Comparison of ENCODE assay signal across 14 mouse cellular contexts in genomic region chr3:37379201-37379600, GRCm38 (mm10). TPM values are rescaled to one million over a fixed set of nuclear protein-coding genes. Genes with fewer than 3 reads are reported as not detected.
DNase-seq lines count a peak whose midpoint lies in the region; ATAC-seq and TF ChIP-seq lines count a peak whose summit lies in the region.
"Had no signal": no experiment of that assay in that cellular context is flagged by ENCODE, and none has a peak within 500 bp of the region (broad histone marks: within the 10 kb centered on the region; RNA-seq: fewer than 3 reads in every experiment).

No protein-coding gene starts in this region.

- no peak for ATAC-seq in CD4-positive, CD25-positive, alpha-beta regulatory T cell, adult 4 months
- no peak for ATAC-seq in kidney, postnatal 0 days (replicated peaks; ENCODE audit: low FRiP score, low read depth)
- ATAC-seq in megakaryocyte, adult 5-6 weeks (ENCODE audit: poor library complexity, severe bottlenecking): no peak

- 0 out of 2 replicates have a peak, but pooled peaks cover 3% of the 10 kb centered on the region for H3K4me1 ChIP-seq in kidney, postnatal 0 days (replicated peaks; ENCODE audit: insufficient read depth, low read length)
- H3K4me1 ChIP-seq: neural tube, embryonic 15.5 days had no signal

- H3K9ac ChIP-seq in kidney, postnatal 0 days (ENCODE audit: low read depth, low read length): no peak overlapping the region
- H3K9ac ChIP-seq: neural tube, embryonic 15.5 days; stomach, embryonic 15.5 days had no signal

- no peak overlapping the region for H3K4me3 ChIP-seq in kidney, postnatal 0 days (replicated peaks; ENCODE audit: low read depth, low read length)
- H3K4me3 ChIP-seq: neural tube, embryonic 15.5 days; stomach, embryonic 15.5 days had no signal

- H3K9me3 ChIP-seq in kidney, postnatal 0 days (replicated peaks; ENCODE audit: low read length): no peaks in the 10 kb centered on the region
- H3K9me3 ChIP-seq: neural tube, embryonic 15.5 days; stomach, embryonic 15.5 days had no signal

- peak; percentile 19; the same call in 1 of the 2 replicates for TF ChIP-seq CTCF in kidney, postnatal 0 days (IDR thresholded peaks at IDR 0.05; ENCODE audit: low read depth)

- no peak overlapping the region for H3K4me2 ChIP-seq in kidney, postnatal 0 days (ENCODE audit: low read length)
- H3K4me2 ChIP-seq: neural tube, embryonic 15.5 days; stomach, embryonic 15.5 days had no signal

- WGBS in kidney, postnatal 0 days: 80% methylated on average over 14 of the region's 14 CpGs

- no peaks in the 10 kb centered on the region for H3K36me3 ChIP-seq in kidney, postnatal 0 days (ENCODE audit: insufficient read depth, low read length)
- H3K36me3 ChIP-seq: neural tube, embryonic 15.5 days; stomach, embryonic 15.5 days had no signal

- DNase-seq in CD4-positive, CD25-positive, alpha-beta regulatory T cell, adult 2 months (ENCODE audit: low read depth, low spot score): peak; percentile 37
- DNase-seq in kidney, postnatal 0 days (ENCODE audit: low spot score): peak; percentile 42
- DNase-seq in kidney, postnatal 10 days: no peak
- peak; percentile 56 for DNase-seq in 416B (ENCODE audit: low read depth)
- DNase-seq in c-Kit-positive CD71-positive TER-119-positive erythroid progenitor cells, embryonic 14.5 days (ENCODE audit: low spot score): peak; percentile 9
- no peak for DNase-seq in cerebellum, postnatal 25 days
- DNase-seq: heart, postnatal 14 days; kidney, adult 8-10 months; layer of hippocampus, adult 9-11 months; right cerebral cortex, postnatal 25 days had no signal

- no peaks in the 10 kb centered on the region for H3K27me3 ChIP-seq in kidney, postnatal 0 days (ENCODE audit: insufficient read depth, low read length)
- H3K27me3 ChIP-seq: neural tube, embryonic 15.5 days; stomach, embryonic 15.5 days had no signal

- peak overlapping the region; percentile 31; the same call in 1 of the 2 replicates for H3K27ac ChIP-seq in kidney, postnatal 0 days

RNA-seq across cellular contexts. Expression of gene Fgf2, which starts 31.1 kb away (rescaled TPM):
- polyA plus RNA-seq in CD4-positive, CD25-positive, alpha-beta regulatory T cell, adult 4 months (2017; shearing (Covaris generic)): 1 to 10 TPM; 2.2 to 2.3 TPM
- polyA plus RNA-seq in kidney, postnatal 0 days (2015; fragmentation: Nextera tagmentation; extraction: Ambion mirVana): 1.3 and 1.6 TPM in 2 replicates
- total RNA-seq in megakaryocyte, adult 5-6 weeks (2015): not detected in 2 replicates
- total RNA-seq in megakaryocyte, adult 5-6 weeks (2017): not detected in 2 replicates

RNA-seq across cellular contexts. Expression of gene Spata5, which starts 40.5 kb away (rescaled TPM):
- 10 to 100 TPM; 21.9 to 41.4 TPM for polyA plus RNA-seq in CD4-positive, CD25-positive, alpha-beta regulatory T cell, adult 4 months (2017; shearing (Covaris generic))
- polyA plus RNA-seq in kidney, postnatal 0 days (2015; fragmentation: Nextera tagmentation; extraction: Ambion mirVana): 39.5 and 44.8 TPM in 2 replicates
- 42.0 and 62.5 TPM in 2 replicates for total RNA-seq in megakaryocyte, adult 5-6 weeks (2015)
- total RNA-seq in megakaryocyte, adult 5-6 weeks (2017): 88.3 and 93.8 TPM in 2 replicates

RNA-seq across cellular contexts. Expression of gene Nudt6, which starts 40.8 kb away (rescaled TPM):
- polyA plus RNA-seq in CD4-positive, CD25-positive, alpha-beta regulatory T cell, adult 4 months (2017; shearing (Covaris generic)): 10 to 100 TPM; 11.1 to 13.4 TPM
- 13.3 and 18.2 TPM in 2 replicates for polyA plus RNA-seq in kidney, postnatal 0 days (2015; fragmentation: Nextera tagmentation; extraction: Ambion mirVana)
- total RNA-seq in megakaryocyte, adult 5-6 weeks (2015): 4.5 and 9.5 TPM in 2 replicates
- total RNA-seq in megakaryocyte, adult 5-6 weeks (2017): 7.5 and 10.6 TPM in 2 replicates

Comparison
In these comparisons a context has a peak if more than half of its experiments do, and no peak if none do; other contexts are left out.
1. DNase-seq: peak in CD4-positive, CD25-positive, alpha-beta regulatory T cell, adult 2 months (single experiment), kidney, postnatal 0 days (single experiment), 416B (single experiment) and c-Kit-positive CD71-positive TER-119-positive erythroid progenitor cells, embryonic 14.5 days (single experiment); none in kidney, postnatal 10 days (single experiment) and cerebellum, postnatal 25 days (0 of 2).